In the genomic region with DNA sequence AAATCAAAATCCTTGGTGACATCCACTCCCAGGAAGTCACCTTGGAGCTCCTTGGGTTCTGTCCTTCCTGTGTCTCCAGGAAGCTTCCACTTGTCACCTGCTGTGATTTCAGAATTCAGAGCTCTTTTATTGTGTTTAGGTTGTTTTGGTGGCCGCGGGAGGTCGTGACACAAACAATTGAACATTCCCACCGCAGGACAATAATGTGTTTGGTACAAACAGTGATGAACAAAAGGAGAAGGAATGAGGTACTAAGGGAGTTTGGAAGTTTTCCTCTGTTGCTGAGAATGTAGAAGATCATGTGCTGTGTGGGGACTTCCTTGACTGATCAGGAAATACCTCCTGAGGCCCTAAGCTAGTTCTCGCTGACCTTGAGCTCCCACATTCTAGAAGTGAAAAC, we compare ENCODE assay signal across 24 mouse cellular contexts.
A peak's percentile ranks its signal among the peaks of the same experiment; 100 is the strongest.
DNase-seq lines count a peak whose midpoint lies in the region; ATAC-seq lines count a peak whose summit lies in the region.
"Had no signal": no experiment of that assay in that cellular context is flagged by ENCODE, and none has a peak within 500 bp of the region (broad histone marks: within the 10 kb centered on the region; RNA-seq: fewer than 3 reads in every experiment).

No protein-coding gene starts in this region.

- H3K9me3 ChIP-seq in kidney, embryonic 16.5 days (ENCODE audit: low read length): no peaks in the 10 kb centered on the region
- H3K9me3 ChIP-seq in neural tube, embryonic 15.5 days (replicated peaks): no peaks in the 10 kb centered on the region
- H3K9me3 ChIP-seq: embryonic facial prominence, embryonic 15.5 days; heart, embryonic 15.5 days; liver, embryonic 13.5 days; midbrain, embryonic 12.5 days had no signal

- no peaks in the 10 kb centered on the region for H3K27me3 ChIP-seq in kidney, embryonic 16.5 days (ENCODE audit: insufficient read depth, low read length)
- no peaks in the 10 kb centered on the region for H3K27me3 ChIP-seq in neural tube, embryonic 15.5 days (replicated peaks)
- H3K27me3 ChIP-seq: embryonic facial prominence, embryonic 15.5 days; heart, embryonic 15.5 days; liver, embryonic 13.5 days; midbrain, embryonic 12.5 days had no signal

- no peak overlapping the region for H3K27ac ChIP-seq in kidney, embryonic 16.5 days (ENCODE audit: low read length)
- no peak overlapping the region for H3K27ac ChIP-seq in neural tube, embryonic 15.5 days (replicated peaks)
- H3K27ac ChIP-seq: embryonic facial prominence, embryonic 15.5 days; heart, adult 2 months; heart, embryonic 15.5 days; hindbrain, postnatal 0 days; left cerebral cortex, adult 2 months; liver, embryonic 13.5 days; midbrain, embryonic 12.5 days had no signal

- WGBS in kidney, embryonic 16.5 days: 50% methylated on average over 5 of the region's 5 CpGs
- 26% methylated on average over 5 of the region's 5 CpGs for WGBS in neural tube, embryonic 15.5 days

- no peak for ATAC-seq in kidney, embryonic 16.5 days (ENCODE audit: low FRiP score, low TSS enrichment)
- ATAC-seq in neural tube, embryonic 15.5 days (ENCODE audit: low FRiP score): no peak
- ATAC-seq in granulocyte monocyte progenitor cell, adult 5-6 weeks (replicated peaks; ENCODE audit: poor library complexity, severe bottlenecking): no peak
- ATAC-seq: forebrain, embryonic 16.5 days; hindbrain, postnatal 0 days; intestine, embryonic 16.5 days had no signal

- H3K36me3 ChIP-seq in kidney, embryonic 16.5 days (ENCODE audit: insufficient read depth, low read length): no peaks in the 10 kb centered on the region
- H3K36me3 ChIP-seq in neural tube, embryonic 15.5 days: no peaks in the 10 kb centered on the region
- H3K36me3 ChIP-seq: embryonic facial prominence, embryonic 15.5 days; heart, embryonic 15.5 days; liver, embryonic 13.5 days; midbrain, embryonic 12.5 days had no signal

- H3K4me1 ChIP-seq in kidney, embryonic 16.5 days (ENCODE audit: insufficient read depth, low read length): peaks cover 31% of the 10 kb centered on the region
- H3K4me1 ChIP-seq in neural tube, embryonic 15.5 days: no peaks in the 10 kb centered on the region
- H3K4me1 ChIP-seq: embryonic facial prominence, embryonic 15.5 days; midbrain, embryonic 12.5 days had no signal

- DNase-seq in kidney, adult 11 months: peak; percentile 36
- DNase-seq in neural tube, embryonic 10.5 days (ENCODE audit: extremely low spot score, low spot score): peak; percentile 11
- peak; percentile 100 for DNase-seq in R1 (ENCODE audit: low read depth, low spot score)
- no peak for DNase-seq in cerebellum, postnatal 4 days (ENCODE audit: low spot score in 2 of 2)
- DNase-seq: adrenal gland, postnatal 10 days; cerebellum, adult 18-20 months; cerebellum, postnatal 25 days; gastrocnemius, postnatal 10 days; heart, adult 2 months; liver, embryonic 13.5 days; lung, adult 2 months; lung, postnatal 14 days; retina, postnatal 1 day; thymus, postnatal 25 days had no signal

- no peak overlapping the region for H3K9ac ChIP-seq in kidney, embryonic 16.5 days (replicated peaks; ENCODE audit: low read length)
- no peak overlapping the region for H3K9ac ChIP-seq in neural tube, embryonic 15.5 days (replicated peaks)
- H3K9ac ChIP-seq: embryonic facial prominence, embryonic 15.5 days; heart, embryonic 15.5 days; liver, embryonic 13.5 days; midbrain, embryonic 12.5 days had no signal

- no peak overlapping the region for H3K4me3 ChIP-seq in kidney, embryonic 16.5 days (ENCODE audit: low read length)
- no peak overlapping the region for H3K4me3 ChIP-seq in neural tube, embryonic 15.5 days (replicated peaks)
- H3K4me3 ChIP-seq: embryonic facial prominence, embryonic 15.5 days; heart, adult 2 months; heart, embryonic 15.5 days; left cerebral cortex, adult 2 months; liver, embryonic 13.5 days; midbrain, embryonic 12.5 days had no signal

- no peak overlapping the region for H3K4me2 ChIP-seq in kidney, embryonic 16.5 days (replicated peaks; ENCODE audit: low read depth, low read length)
- no peak overlapping the region for H3K4me2 ChIP-seq in neural tube, embryonic 15.5 days
- H3K4me2 ChIP-seq: embryonic facial prominence, embryonic 15.5 days; heart, embryonic 15.5 days; liver, embryonic 13.5 days; midbrain, embryonic 12.5 days had no signal

Comparison
In these comparisons a context has a peak if more than half of its experiments do, and no peak if none do; other contexts are left out.
1. DNase-seq: peak in kidney, adult 11 months (single experiment), neural tube, embryonic 10.5 days (single experiment) and R1 (single experiment); none in cerebellum, postnatal 4 days (0 of 2).